Mouse (Mus musculus) kidney, adult 2 months (tissue): ENCODE measurements around the gene 6030458C11Rik. TPM values are rescaled to one million over a fixed set of nuclear protein-coding genes. Genes with fewer than 3 reads are reported as not detected.

Source experiments
- DNase-seq: peaks from one replicate; pipeline ENCODE4 v3.0.0; 2021
- H3K27ac ChIP-seq: fragments of 200-500 bp; 2 replicates; pipeline ENCODE4 v1.5.1; 2012; ENCODE audit warnings: low read depth, low read length, control low read depth, inconsistent platforms; ENCODE audit not compliant: insufficient read depth
- H3K27me3 ChIP-seq: fragments of 200-500 bp; replicated peaks from 2 replicates; pipeline ENCODE4 v1.6.1; 2012; ENCODE audit warnings: mild to moderate bottlenecking, moderate library complexity, low read length, inconsistent platforms; ENCODE audit not compliant: control insufficient read depth, insufficient read depth
- H3K36me3 ChIP-seq: fragments of 200-500 bp; 2 replicates; pipeline ENCODE4 v1.6.1; 2012; ENCODE audit warnings: mild to moderate bottlenecking, moderate library complexity, low read length, inconsistent platforms; ENCODE audit not compliant: control insufficient read depth, insufficient read depth
- H3K4me1 ChIP-seq: fragments of 200-500 bp; 2 replicates; pipeline ENCODE4 v1.6.1; 2011; ENCODE audit warnings: low read length; ENCODE audit not compliant: control insufficient read depth, insufficient read depth
- H3K4me3 ChIP-seq: fragments of 200-500 bp; 2 replicates; pipeline ENCODE4 v1.5.1; 2011; ENCODE audit warnings: mild to moderate bottlenecking, low read depth, low read length, control low read depth; ENCODE audit not compliant: insufficient read depth
- CTCF ChIP-seq: fragments of 200-500 bp; conservative IDR thresholded peaks from 2 replicates; pipeline ENCODE4 v1.5.1; 2011; ENCODE audit warnings: low read depth, mild to moderate bottlenecking, control low read depth, low read length, moderate library complexity, mixed read lengths; ENCODE audit not compliant: insufficient read depth, insufficient read length
- POLR2A ChIP-seq: fragments of 200-500 bp; IDR thresholded peaks from one replicate; pipeline ENCODE4 v1.6.1; 2011; ENCODE audit warnings: low read depth, low read length, control low read depth
- WGBS: fragments of 180-500 bp; shearing (Covaris S2); methylation state at CpG from one replicate; pipeline ENCODE4 v1.1.7; 2018; 5-methylcytosine and 5-hydroxymethylcytosine counted together
- polyA plus RNA-seq: library from polyadenylated mRNA; depleted of rRNA; stranded (reverse); fragments of >200 nt; gene quantifications from 2 replicates; pipeline ENCODE4 v1.2.3, GENCODE M21; 2012

6030458C11Rik gene
- polyA plus RNA-seq, 1 experiment = 7.8 TPM

GRCm38 (mm10) chr15:12834231-12834630 is 9.8 kb upstream of the 6030458C11Rik start:
- TF ChIP-seq CTCF = no peak
- TF ChIP-seq POLR2A = no peak
- no peak for DNase-seq
- Histone ChIP-seq H3K27me3 (no peaks in the 10 kb centered on the region), H3K36me3 (no peaks in the 10 kb centered on the region; the same call in 1 of the 2 replicates), H3K4me1 (no peaks in the 10 kb centered on the region), H3K4me3 (no peak overlapping the region), H3K27ac (no peak overlapping the region)
- 97% methylated on average over 24 of the region's 24 CpGs for WGBS

DNA sequence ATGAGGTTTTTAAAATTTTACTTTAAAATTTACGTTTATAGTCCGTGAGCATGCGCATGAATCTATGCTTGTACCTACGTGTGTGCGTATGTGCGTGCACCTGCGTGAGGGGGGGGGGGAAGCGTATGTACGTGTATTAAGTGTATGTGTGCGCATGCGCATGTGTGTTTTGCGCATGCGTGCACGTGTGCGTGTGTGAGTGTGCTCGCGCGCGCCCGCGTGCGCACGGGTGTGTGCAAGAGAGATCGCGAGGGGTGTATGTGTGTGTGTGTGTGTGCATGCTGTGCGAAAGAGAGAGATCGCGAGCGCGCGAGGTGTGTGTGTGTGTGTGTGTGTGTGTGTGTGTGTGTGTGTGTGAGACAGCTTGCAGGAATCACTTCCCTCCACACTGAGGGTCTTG is 8.9 kb upstream of the 6030458C11Rik start:
- 98% methylated on average over 31 of the region's 31 CpGs for WGBS
- no peak for DNase-seq
- H3K27ac ChIP-seq = no peak overlapping the region
- H3K4me3 ChIP-seq = no peak overlapping the region
- TF ChIP-seq CTCF (no peak), POLR2A (no peak)
- H3K36me3 ChIP-seq = no peaks in the 10 kb centered on the region; the same call in 1 of the 2 replicates
- no peaks in the 10 kb centered on the region for H3K4me1 ChIP-seq
- no peaks in the 10 kb centered on the region for H3K27me3 ChIP-seq

GRCm38 (mm10) chr15:12832599-12832998 is 8.2 kb upstream of the 6030458C11Rik start:
- Histone ChIP-seq H3K27me3 (no peaks in the 10 kb centered on the region), H3K4me1 (no peaks in the 10 kb centered on the region), H3K27ac (no peak overlapping the region), H3K4me3 (no peak overlapping the region), H3K36me3 (no peaks in the 10 kb centered on the region)
- TF ChIP-seq POLR2A = no peak
- no peak for TF ChIP-seq CTCF
- DNase-seq = no peak
- WGBS = 94% methylated on average over 4 of the region's 4 CpGs

DNA sequence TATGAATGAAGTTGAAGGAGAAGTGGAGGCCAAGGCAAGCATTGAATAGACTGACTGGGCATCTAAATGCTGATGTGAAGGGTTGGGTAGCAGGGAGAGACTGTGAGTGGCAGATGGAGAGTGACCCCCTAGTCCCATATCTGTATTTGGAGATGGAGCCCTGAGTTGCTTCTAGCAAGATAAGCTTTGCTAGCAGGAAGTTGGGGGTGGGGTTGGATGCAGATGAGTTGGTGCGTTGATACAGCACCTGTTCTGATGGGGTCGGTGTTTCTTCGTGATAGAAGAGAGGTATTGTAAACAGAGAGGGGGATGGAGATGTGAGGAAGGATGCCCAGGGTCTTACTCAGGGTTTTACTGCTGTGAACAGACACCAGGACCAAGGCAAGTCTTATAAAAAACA is 5.4 kb upstream of the 6030458C11Rik start:
- TF ChIP-seq CTCF = no peak
- Histone ChIP-seq H3K4me3 (no peak overlapping the region), H3K4me1 (peaks cover 4% of the 10 kb centered on the region; the same call in 1 of the 2 replicates), H3K27ac (no peak overlapping the region), H3K36me3 (no peaks in the 10 kb centered on the region), H3K27me3 (no peaks in the 10 kb centered on the region)
- 95% methylated on average over 3 of the region's 3 CpGs for whole genome bisulfite sequencing
- no peak for DNase-seq

DNA sequence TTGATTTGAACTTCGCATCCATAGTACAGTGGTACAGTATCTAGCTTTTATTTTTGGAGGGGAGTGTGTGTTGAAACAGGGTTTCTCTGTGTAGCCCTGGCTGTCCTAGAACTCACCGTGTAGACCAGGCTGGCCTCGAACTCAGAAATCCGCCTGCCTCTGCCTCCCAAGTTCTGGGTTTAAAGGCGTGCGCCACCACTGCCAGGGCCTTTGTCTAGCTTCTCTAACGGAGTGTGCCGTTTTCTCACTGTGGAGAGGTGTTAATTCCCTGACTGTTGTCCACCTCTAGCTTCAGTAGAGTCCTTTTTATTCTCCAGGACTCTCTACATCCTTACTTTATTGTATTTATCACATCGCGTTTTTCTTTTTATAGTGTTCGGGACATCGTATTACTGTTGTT is 959 bp upstream of the 6030458C11Rik start:
- peaks cover 4% of the 10 kb centered on the region; the same call in 1 of the 2 replicates for H3K4me1 ChIP-seq
- TF ChIP-seq POLR2A (no peak), CTCF (no peak)
- H3K27ac ChIP-seq = no peak overlapping the region
- WGBS = 58% methylated on average over 12 of the region's 12 CpGs
- no peaks in the 10 kb centered on the region for H3K36me3 ChIP-seq
- no peaks in the 10 kb centered on the region for H3K27me3 ChIP-seq
- H3K4me3 ChIP-seq = peak overlapping the region; percentile 77; the same call in 1 of the 2 replicates
- DNase-seq = no peak

DNA sequence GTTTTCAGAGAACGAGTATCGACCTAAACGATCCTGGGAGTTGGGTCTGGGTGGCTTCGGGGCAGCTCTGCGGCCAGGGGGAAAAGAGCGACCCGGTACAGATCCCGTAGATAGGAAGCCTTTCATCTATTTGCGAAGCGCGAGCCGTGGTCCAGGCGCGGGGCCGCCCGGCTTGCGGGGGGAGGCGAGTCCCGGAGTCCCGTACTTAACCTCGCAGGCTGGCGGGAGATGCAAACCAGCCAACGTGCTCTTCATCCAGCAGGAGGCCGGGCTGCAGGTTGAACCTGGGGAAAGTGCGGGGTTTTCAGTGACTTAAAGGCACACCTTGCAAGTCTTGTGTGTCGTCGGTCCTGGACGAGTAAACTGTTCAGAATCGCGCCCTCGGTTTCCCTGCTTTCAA is 516 bp upstream of the 6030458C11Rik start:
- no peak for DNase-seq
- WGBS = under 1% methylated on average over 31 of the region's 31 CpGs

GRCm38 (mm10) chr15:12823455-12824119 is 862 bp downstream of the 6030458C11Rik start:
- no peak overlapping the region for H3K27ac ChIP-seq
- no peaks in the 10 kb centered on the region for H3K27me3 ChIP-seq

More for the DNA sequence above, 516 bp upstream of the 6030458C11Rik start:
- TF ChIP-seq CTCF = no peak
- TF ChIP-seq POLR2A = no peak
- Histone ChIP-seq H3K4me1 (peaks cover 4% of the 10 kb centered on the region; the same call in 1 of the 2 replicates), H3K36me3 (no peaks in the 10 kb centered on the region), H3K4me3 (peak overlapping the region; percentile 77), H3K27me3 (no peaks in the 10 kb centered on the region), H3K27ac (no peak overlapping the region)

More at GRCm38 (mm10) chr15:12823455-12824119, 862 bp downstream of the 6030458C11Rik start:
- Histone ChIP-seq H3K36me3 (no peaks in the 10 kb centered on the region; the same call in 1 of the 2 replicates), H3K4me3 (no peak overlapping the region; the same call in 1 of the 2 replicates), H3K4me1 (peaks cover 4% of the 10 kb centered on the region; the same call in 1 of the 2 replicates)
- whole genome bisulfite sequencing = 96% methylated on average over 2 of the region's 2 CpGs
- TF ChIP-seq CTCF = no peak
- TF ChIP-seq POLR2A = no peak
- no peak for DNase-seq
